Mouse (Mus musculus) left cerebral cortex, adult 2 months (tissue): ENCODE measurements around the gene Jtb. TPM values are rescaled to one million over a fixed set of nuclear protein-coding genes. Genes with fewer than 3 reads are reported as not detected.
"Not testable (repeated sequence)": the region's sequence is repeated elsewhere in the genome, so short reads cannot be mapped to it uniquely, and the experiment has no call there.

Experiments used
- DNase-seq, 2 experiments: peaks; one replicate each; pipeline ENCODE4 v3.0.0; 2021 to 2022; ENCODE audit warnings: low spot score in 2 of 2, mixed read lengths in 1 of 2; ENCODE audit errors: extremely low spot score in 1 of 2
- H3K27ac ChIP-seq: fragments of 200-600 bp; 2 replicates; pipeline ENCODE4 v1.8.1; 2022
- H3K4me3 ChIP-seq: fragments of 200-600 bp; 2 replicates; pipeline ENCODE4 v1.8.1; 2022
- CTCF ChIP-seq: fragments of 200-600 bp; IDR thresholded peaks from 2 replicates; pipeline ENCODE4 v1.8.1; 2022; ENCODE audit warnings: antibody characterized with exemption, mild to moderate bottlenecking, moderate library complexity
- intact Hi-C: fragments of 180-260 bp; cut with DNase I; formaldehyde crosslinking; loops from one replicate; pipeline ENCODE4 v1.15.1; 2025
- total RNA-seq, 2 experiments: library from RNA; stranded (reverse); gene quantifications; 2 replicates each; pipeline ENCODE4 v1.2.3; 2021

Gene Jtb
- total RNA-seq, 2 experiments from 2014 or later, result 43.8 to 49.5 TPM

- no peak for DNase-seq
- peak overlapping the region; percentile 82 for H3K4me3 ChIP-seq
- intact Hi-C loops, result loop anchor here (2.0 kb wide), 1 partner anchor 18 kb away; the partner anchor contains the start of gene Slc39a1
- H3K27ac ChIP-seq, result peak overlapping the region; percentile 56; the same call in 1 of the 2 replicates
- no peak for TF ChIP-seq CTCF
Measured at GRCm38 (mm10) chr3:90231075-90231474, 322 bp upstream of the Jtb start.

GRCm38 (mm10) chr3:90241251-90241650, 9.9 kb downstream of the Jtb start:
- Histone ChIP-seq H3K27ac (no peak overlapping the region), H3K4me3 (no peak overlapping the region)
- intact Hi-C loops, result no loop called here
- DNase-seq, result no peak
- no peak for TF ChIP-seq CTCF

DNA sequence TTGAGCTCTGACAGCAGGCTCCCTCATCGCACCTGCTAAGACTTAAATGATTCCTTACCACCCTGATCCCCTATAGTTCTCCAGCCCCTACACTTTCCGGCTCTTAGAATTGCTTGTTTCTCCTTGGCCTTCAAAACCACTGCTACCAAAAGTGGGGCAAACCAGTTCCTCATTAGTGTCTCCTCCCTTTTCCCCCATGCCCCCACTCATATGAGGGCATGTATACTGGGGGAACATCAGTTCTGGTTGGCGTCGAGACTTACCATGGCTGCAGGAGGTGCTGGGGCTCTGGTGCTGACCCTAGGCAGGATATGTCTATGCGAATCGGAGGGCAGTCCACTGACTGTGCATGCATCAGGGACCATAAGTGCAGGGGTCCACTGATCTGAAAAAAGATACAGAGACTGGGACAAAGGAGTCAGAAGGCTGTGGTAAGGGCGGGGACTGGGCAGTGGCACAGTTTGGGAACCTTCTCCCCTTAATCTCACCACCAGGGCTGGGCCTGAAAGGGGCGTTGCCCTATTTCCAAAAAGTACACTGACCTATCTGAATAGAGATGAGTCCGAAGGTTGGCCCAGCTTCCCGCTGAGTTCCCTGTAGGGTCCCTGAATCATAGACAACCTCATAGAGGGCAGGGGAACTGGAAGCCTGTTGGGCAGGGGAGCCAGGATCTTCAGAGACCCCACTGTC, 10.4 kb downstream of the Jtb start:
- Histone ChIP-seq H3K27ac (no peak overlapping the region), H3K4me3 (no peak overlapping the region)
- no peak for DNase-seq
- intact Hi-C loops, result no loop called here
- TF ChIP-seq CTCF, result no peak

DNA sequence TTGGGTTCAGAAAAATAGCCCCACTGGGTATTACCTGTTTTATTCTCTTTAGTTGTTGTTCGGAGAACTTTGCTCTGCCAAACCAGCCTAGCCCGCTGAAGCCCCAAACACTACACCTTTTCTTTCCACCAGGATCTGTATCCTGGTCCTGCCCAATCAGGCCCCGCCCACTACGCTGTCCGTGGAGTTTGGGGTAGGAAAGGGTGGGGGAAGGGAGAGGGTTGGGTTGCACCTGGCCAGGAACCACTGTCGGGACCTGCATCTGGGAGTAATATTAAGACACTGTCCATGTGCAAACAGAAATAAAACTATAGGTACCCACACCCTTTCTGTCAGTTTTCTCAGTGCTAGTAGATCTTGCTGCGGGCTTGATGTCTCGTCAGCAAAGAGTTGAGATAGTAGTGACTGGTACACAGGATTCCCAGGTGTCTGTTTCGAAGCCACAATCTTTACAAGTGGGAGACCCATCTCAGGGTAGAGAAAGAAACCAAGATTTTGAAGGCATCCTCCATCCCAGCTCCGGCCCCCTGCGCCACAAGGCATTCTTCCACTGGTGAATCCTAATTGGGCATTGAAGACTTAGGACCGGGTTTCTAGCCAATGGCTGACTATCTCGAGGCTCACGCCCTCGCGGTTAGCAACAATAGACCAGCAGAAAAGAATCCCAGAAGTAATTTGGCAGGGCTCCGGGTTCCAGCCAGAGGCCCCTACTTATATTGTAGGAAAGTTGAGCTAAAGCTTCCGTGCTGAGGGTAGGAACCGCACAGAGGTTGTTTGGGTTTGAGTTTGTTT, 11.8 kb downstream of the Jtb start, which contains the start of gene Creb3l4:
Creb3l4 (minus strand) TSS at position 529 of the 792 bp plus-strand sequence.
- no peak within 1 kb of the TSS for H3K27ac ChIP-seq
- TF ChIP-seq CTCF, result no peak
- peak within 1 kb of the TSS; percentile 24 for H3K4me3 ChIP-seq
- intact Hi-C loops, result no loop called here
- no peak for DNase-seq

GRCm38 (mm10) chr3:90245406-90245805, 14.0 kb downstream of the Jtb start:
- TF ChIP-seq CTCF, result no peak
- Histone ChIP-seq H3K27ac (no peak overlapping the region), H3K4me3 (no peak overlapping the region)
- intact Hi-C loops, result no loop called here
- no peak for DNase-seq

DNA sequence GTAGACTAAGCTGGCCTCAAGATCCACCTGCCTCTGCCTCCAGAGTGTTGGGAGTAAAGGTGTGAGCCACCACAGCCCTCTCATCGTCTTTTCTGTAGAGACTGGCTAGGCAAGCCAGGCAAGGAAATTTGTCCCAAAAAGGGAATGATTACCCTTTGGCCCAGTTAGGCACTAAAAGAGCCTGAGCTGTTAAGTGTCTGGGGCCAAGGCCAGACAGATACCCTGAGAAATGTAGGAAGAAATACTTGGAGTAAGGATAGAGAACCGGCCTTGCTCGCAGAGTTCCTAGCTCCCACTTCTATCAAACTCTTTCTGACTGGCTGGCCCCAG, 16.2 kb downstream of the Jtb start:
- intact Hi-C loops, result no loop called here
- peak overlapping the region; percentile 91 for H3K27ac ChIP-seq
- peak; percentile 14 for TF ChIP-seq CTCF
- DNase-seq, result no peak
- peak overlapping the region; percentile 91 for H3K4me3 ChIP-seq

DNA sequence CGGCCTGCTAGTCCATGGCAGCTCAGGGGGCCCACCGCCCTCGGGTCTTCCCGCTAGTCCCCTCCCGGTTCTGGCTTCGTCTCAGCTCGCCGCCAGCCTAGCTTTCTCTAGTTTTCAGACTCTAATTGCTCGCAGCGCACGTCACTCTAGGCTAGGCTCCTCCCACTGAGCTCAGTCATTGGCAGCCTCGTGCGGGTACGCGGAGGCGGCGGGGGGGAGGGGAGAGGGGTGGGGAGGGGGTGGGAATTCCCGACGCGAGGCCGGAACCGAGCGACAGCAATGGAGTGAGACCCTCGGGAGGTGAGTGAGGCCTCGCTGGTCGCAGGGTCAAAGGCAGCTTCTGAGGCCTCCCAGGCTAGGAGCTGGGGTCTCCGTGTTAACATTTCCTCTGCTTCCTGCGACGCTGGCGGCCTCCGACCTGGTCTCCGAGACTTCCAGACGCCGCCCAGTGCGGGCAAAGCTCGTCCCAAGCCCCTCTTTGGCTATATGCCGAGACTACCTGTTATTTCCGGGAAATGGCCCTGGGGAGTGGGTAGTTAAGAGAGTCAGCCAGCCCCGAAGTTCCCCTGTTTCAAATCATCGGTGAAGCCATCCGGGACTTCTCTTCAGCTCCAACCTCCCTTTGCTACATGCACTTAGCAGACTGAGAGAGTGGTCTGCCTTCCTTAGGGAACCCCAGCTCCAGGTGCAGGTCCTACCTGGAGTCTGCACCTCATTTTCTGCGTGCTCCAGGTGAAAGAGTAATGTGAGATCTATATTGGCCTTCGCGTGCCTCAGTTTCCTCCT, 16.8 kb downstream of the Jtb start, which contains the start of gene Slc39a1:
Slc39a1 (plus strand) TSS at position 213 of the 786 bp plus-strand sequence.
- TF ChIP-seq CTCF, result no peak
- H3K27ac ChIP-seq, result peak within 1 kb of the TSS; percentile 91
- peak within 1 kb of the TSS; percentile 91 for H3K4me3 ChIP-seq
- intact Hi-C loops, result loop anchor here (2.0 kb wide), 1 partner anchor 17 kb away; the partner anchor contains the start of gene Jtb
- peak; percentile 88 to 90 for DNase-seq

DNA sequence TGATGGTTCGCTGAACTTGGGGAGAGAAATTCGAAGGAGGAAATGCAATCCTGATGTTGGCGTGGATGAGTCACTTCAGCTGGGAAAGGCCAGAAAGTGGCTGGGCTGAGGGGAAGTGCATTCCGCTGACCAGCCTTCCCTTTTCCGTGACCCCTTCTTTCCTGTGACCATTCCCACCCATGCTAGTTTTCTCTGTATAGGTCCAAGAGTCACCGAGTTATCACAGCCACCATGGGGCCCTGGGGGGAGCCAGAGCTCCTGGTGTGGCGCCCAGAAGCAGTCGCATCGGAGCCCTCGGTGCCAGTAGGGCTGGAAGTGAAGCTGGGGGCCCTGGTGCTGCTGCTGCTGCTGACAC, 17.3 kb downstream of the Jtb start:
- DNase-seq, result peak in 1 of 2 experiments; percentile 18
- H3K27ac ChIP-seq, result peak overlapping the region; percentile 91
- intact Hi-C loops, result loop anchor here (2.0 kb wide), 1 partner anchor 18 kb away; the partner anchor contains the start of gene Jtb
- peak overlapping the region; percentile 91 for H3K4me3 ChIP-seq
- no peak for TF ChIP-seq CTCF

GRCm38 (mm10) chr3:90250791-90251190, 19.4 kb downstream of the Jtb start:
- intact Hi-C loops, result no loop called here
- H3K27ac ChIP-seq, result no peak overlapping the region
- H3K4me3 ChIP-seq, result no peak overlapping the region
- DNase-seq, result no peak
- TF ChIP-seq CTCF, result no peak

DNA sequence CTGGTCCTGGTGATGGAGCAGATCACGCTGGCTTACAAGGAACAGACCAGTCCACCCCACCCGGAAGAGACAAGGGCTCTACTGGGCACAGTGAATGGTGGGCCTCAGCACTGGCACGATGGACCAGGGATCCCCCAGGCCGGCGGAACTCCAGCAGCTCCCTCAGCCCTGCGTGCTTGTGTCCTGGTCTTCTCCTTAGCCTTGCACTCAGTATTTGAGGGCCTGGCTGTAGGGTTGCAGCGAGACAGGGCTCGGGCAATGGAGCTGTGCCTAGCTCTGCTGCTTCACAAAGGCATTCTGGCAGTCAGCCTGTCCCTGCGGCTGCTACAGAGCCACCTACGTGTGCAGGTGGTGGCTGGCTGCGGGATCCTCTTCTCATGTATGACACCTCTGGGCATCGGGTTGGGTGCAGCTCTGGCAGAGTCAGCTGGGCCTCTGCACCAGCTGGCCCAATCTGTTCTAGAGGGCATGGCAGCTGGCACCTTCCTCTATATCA, 20.4 kb downstream of the Jtb start:
- intact Hi-C loops, H3K4me3 ChIP-seq, DNase-seq: not testable (repeated sequence)
- peak overlapping the region; percentile 24; the same call in 1 of the 2 replicates for H3K27ac ChIP-seq

DNA sequence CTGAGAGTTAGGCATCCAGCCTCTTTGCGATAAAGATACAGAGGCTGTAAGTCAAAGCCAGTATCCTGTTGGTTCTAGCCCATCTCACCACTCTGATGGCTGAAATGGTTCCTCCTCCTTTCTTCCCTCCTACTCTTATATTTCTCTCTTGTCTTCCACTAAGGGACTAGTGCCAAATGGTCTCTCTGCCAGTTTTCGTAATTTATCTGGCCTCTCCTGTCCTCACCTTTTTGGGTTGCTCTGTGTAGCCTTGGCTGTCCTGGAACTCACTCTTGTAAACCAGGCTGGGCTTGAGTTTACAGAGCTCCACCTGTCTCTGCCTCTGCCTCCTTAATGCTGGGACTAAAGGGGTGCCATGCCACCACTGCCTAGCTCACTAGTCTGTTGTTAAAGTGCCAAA, 21.3 kb downstream of the Jtb start:
- H3K27ac ChIP-seq, DNase-seq, intact Hi-C loops: not testable (repeated sequence)

GRCm38 (mm10) chr3:90253174-90253573, 21.8 kb downstream of the Jtb start:
- H3K4me3 ChIP-seq, H3K27ac ChIP-seq, intact Hi-C loops, DNase-seq: not testable (repeated sequence)

More for the DNA sequence above, 21.3 kb downstream of the Jtb start:
- H3K4me3 ChIP-seq, result not testable (repeated sequence)
